ENCODE assay signal across 7 mouse cellular contexts in genomic region chr7:144581559-144582283, GRCm38 (mm10). TPM values are rescaled to one million over a fixed set of nuclear protein-coding genes. Genes with fewer than 3 reads are reported as not detected.
DNase-seq lines count a peak whose midpoint lies in the region; ATAC-seq lines count a peak whose summit lies in the region.

No protein-coding gene starts in this region.

- no peaks in the 10 kb centered on the region for H3K9me3 ChIP-seq in embryonic facial prominence, embryonic 11.5 days (replicated peaks; ENCODE audit: control insufficient read depth, low read length)
- no peaks in the 10 kb centered on the region for H3K9me3 ChIP-seq in limb, embryonic 11.5 days (ENCODE audit: control insufficient read depth, low read length)
- H3K9me3 ChIP-seq in midbrain, embryonic 13.5 days, result no peaks in the 10 kb centered on the region

- WGBS in embryonic facial prominence, embryonic 11.5 days, result 2% methylated on average over 43 of the region's 43 CpGs
- under 1% methylated on average over 43 of the region's 43 CpGs for WGBS in limb, embryonic 11.5 days
- WGBS in midbrain, embryonic 13.5 days, result 1% methylated on average over 43 of the region's 43 CpGs

- DNase-seq in adrenal gland, postnatal 14 days, result peak; percentile 91
- DNase-seq in embryonic facial prominence, embryonic 11.5 days (ENCODE audit: low spot score), result peak; percentile 89
- DNase-seq in heart, adult 18-20 months, result peak; percentile 89 to 92
- DNase-seq in kidney, adult 18-20 months, result peak; percentile 89
- DNase-seq in limb, embryonic 11.5 days (ENCODE audit: low spot score), result peak; percentile 83
- peak; percentile 61 for DNase-seq in spleen, adult 12 weeks (ENCODE audit: low spot score)

- peak overlapping the region; percentile 87 for H3K9ac ChIP-seq in embryonic facial prominence, embryonic 11.5 days (replicated peaks; ENCODE audit: low read length)
- H3K9ac ChIP-seq in limb, embryonic 11.5 days (ENCODE audit: low read length), result peak overlapping the region; percentile 76
- H3K9ac ChIP-seq in midbrain, embryonic 13.5 days (replicated peaks), result peak overlapping the region; percentile 78

- ATAC-seq in embryonic facial prominence, embryonic 11.5 days (replicated peaks; ENCODE audit: insufficient number of reproducible peaks, low FRiP score, low TSS enrichment, low read depth), result peak; percentile 68
- peak; percentile 88 for ATAC-seq in limb, embryonic 11.5 days (ENCODE audit: insufficient number of reproducible peaks, low FRiP score, low TSS enrichment, low read depth)
- ATAC-seq in midbrain, embryonic 13.5 days, result peak; percentile 82

- H3K4me3 ChIP-seq in embryonic facial prominence, embryonic 11.5 days (ENCODE audit: low read depth, low read length), result peak overlapping the region; percentile 75
- peak overlapping the region; percentile 75 for H3K4me3 ChIP-seq in limb, embryonic 11.5 days (ENCODE audit: low read depth, low read length)
- peak overlapping the region; percentile 81 for H3K4me3 ChIP-seq in midbrain, embryonic 13.5 days (replicated peaks)

- no peaks in the 10 kb centered on the region for H3K27me3 ChIP-seq in embryonic facial prominence, embryonic 11.5 days (ENCODE audit: control insufficient read depth, insufficient read depth, low read length)
- no peaks in the 10 kb centered on the region for H3K27me3 ChIP-seq in limb, embryonic 11.5 days (ENCODE audit: control insufficient read depth, insufficient read depth, low read length)
- no peaks in the 10 kb centered on the region for H3K27me3 ChIP-seq in midbrain, embryonic 13.5 days

- H3K27ac ChIP-seq in embryonic facial prominence, embryonic 11.5 days (replicated peaks; ENCODE audit: low read depth, low read length), result peak overlapping the region; percentile 84
- H3K27ac ChIP-seq in limb, embryonic 11.5 days (replicated peaks; ENCODE audit: low read depth, low read length), result peak overlapping the region; percentile 84
- H3K27ac ChIP-seq in midbrain, embryonic 13.5 days, result peak overlapping the region; percentile 92

- H3K36me3 ChIP-seq in embryonic facial prominence, embryonic 11.5 days (replicated peaks; ENCODE audit: control insufficient read depth, insufficient read depth, low read depth, low read length), result no peaks in the 10 kb centered on the region; the same call in 1 of the 2 replicates
- H3K36me3 ChIP-seq in limb, embryonic 11.5 days (ENCODE audit: control insufficient read depth, insufficient read depth, low read length), result 0 out of 2 replicates have a peak, but pooled peaks cover 4% of the 10 kb centered on the region
- peaks cover 30% of the 10 kb centered on the region for H3K36me3 ChIP-seq in midbrain, embryonic 13.5 days

- H3K4me2 ChIP-seq in embryonic facial prominence, embryonic 11.5 days (ENCODE audit: low read depth, low read length), result peak overlapping the region; percentile 84
- peak overlapping the region; percentile 78 for H3K4me2 ChIP-seq in limb, embryonic 11.5 days (ENCODE audit: low read depth, severe bottlenecking)
- peak overlapping the region; percentile 89 for H3K4me2 ChIP-seq in midbrain, embryonic 13.5 days (replicated peaks)

- H3K4me1 ChIP-seq in embryonic facial prominence, embryonic 11.5 days (ENCODE audit: control insufficient read depth, insufficient read depth, low read length), result no peaks in the 10 kb centered on the region
- H3K4me1 ChIP-seq in limb, embryonic 11.5 days (ENCODE audit: control insufficient read depth, insufficient read depth, low read length), result peaks cover 3% of the 10 kb centered on the region
- peaks cover 23% of the 10 kb centered on the region for H3K4me1 ChIP-seq in midbrain, embryonic 13.5 days (replicated peaks)

RNA-seq across cellular contexts. Expression of gene Fadd, which starts 0.5 kb away (rescaled TPM):
- total RNA-seq in adrenal gland, postnatal 14 days (2021), result 9.1 and 10.2 TPM in 2 replicates
- polyA plus RNA-seq in embryonic facial prominence, embryonic 11.5 days (2014; fragmentation: Nextera tagmentation; extraction: Ambion mirVana), result 10.6 and 11.2 TPM in 2 replicates
- 1 to 10 TPM; 8.5 to 8.6 TPM for total RNA-seq in heart, adult 18-20 months (2021)
- polyA plus RNA-seq in limb, embryonic 11.5 days (2014; fragmentation: Nextera tagmentation; extraction: Ambion mirVana), result 11.3 and 12.3 TPM in 2 replicates
- polyA plus RNA-seq in midbrain, embryonic 13.5 days (2015; fragmentation: Nextera tagmentation; extraction: Ambion mirVana), result 5.3 and 6.0 TPM in 2 replicates

RNA-seq across cellular contexts. Expression of gene Ppfia1, which starts 28.2 kb away (rescaled TPM):
- total RNA-seq in adrenal gland, postnatal 14 days (2021), result 50.9 and 56.3 TPM in 2 replicates
- 37.9 and 41.3 TPM in 2 replicates for polyA plus RNA-seq in embryonic facial prominence, embryonic 11.5 days (2014; fragmentation: Nextera tagmentation; extraction: Ambion mirVana)
- 10 to 100 TPM; 37.8 to 39.6 TPM for total RNA-seq in heart, adult 18-20 months (2021)
- polyA plus RNA-seq in limb, embryonic 11.5 days (2014; fragmentation: Nextera tagmentation; extraction: Ambion mirVana), result 41.8 and 47.9 TPM in 2 replicates
- polyA plus RNA-seq in midbrain, embryonic 13.5 days (2015; fragmentation: Nextera tagmentation; extraction: Ambion mirVana), result 28.1 and 32.1 TPM in 2 replicates

Comparison
In these comparisons a context has a peak if more than half of its experiments do, and no peak if none do; other contexts are left out.
1. Peak in every context shown above with its lines: DNase-seq, ATAC-seq, H3K4me3 ChIP-seq and H3K27ac ChIP-seq.